Mouse (Mus musculus) neutrophil, adult 5-6 weeks (primary cell): ENCODE results near the gene Pml. TPM values are rescaled to one million over a fixed set of nuclear protein-coding genes. Genes with fewer than 3 reads are reported as not detected.

Experiments
- ATAC-seq: fragments of 151-379, 151-347 bp; 2 replicates; pipeline ENCODE4 v1.8.0; 2017; ENCODE audit warnings: mild to moderate bottlenecking, moderate TSS enrichment; ENCODE audit not compliant: insufficient number of reproducible peaks, poor library complexity, low FRiP score, severe bottlenecking; ENCODE audit errors: extremely low read depth
- total RNA-seq: library from RNA; stranded (forward); fragments of 200-1000 nt; gene quantifications from 2 replicates; pipeline ENCODE4 v1.2.3, GENCODE M21; 2017

Gene Pml
- total RNA-seq, 1 experiment from 2014 or later = 103 TPM

GRCm38 (mm10) chr9:58195671-58196070, 53.9 kb downstream of the Pml start:
- no peak for ATAC-seq

GRCm38 (mm10) chr9:58194222-58194621, 55.4 kb downstream of the Pml start:
- no peak for ATAC-seq

DNA sequence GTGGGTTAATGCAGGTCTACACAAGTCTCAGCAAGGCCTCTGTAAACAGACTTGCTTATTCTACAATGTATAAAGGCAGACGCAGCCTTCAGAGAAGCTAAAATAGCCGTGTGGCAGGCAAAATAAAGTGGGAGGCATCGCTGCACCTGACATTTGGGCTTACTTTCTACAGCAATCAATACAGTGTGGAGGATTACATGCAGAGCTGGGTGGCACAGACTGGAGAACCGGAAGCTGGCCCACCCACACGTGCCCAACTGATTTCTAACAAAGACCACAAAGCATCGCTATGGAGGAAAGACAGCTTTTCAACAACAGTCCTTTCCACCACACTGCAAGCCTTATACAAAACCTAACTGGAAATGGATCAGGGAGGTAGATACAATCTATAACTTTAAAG, 65.1 kb downstream of the Pml start:
- ATAC-seq = no peak

DNA sequence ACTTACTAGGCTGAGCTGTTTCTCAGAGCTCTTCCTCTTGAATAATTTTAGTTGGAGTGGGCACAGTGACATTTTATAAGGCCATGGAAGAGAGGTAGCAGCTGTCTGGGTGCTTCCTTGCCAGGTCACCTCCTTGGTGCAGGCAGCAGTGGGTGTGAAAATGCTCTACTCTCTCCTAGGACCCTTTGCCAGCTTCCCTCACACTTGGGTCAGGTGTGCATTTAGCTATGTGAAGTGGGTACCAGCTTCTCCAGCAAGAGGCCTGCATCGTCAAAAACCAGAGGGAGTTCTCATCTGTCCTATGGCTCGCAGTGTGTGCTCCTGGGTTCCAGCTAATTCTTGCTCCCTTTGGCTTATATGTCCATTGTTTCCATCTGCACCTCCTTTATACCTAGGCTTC, 70.2 kb downstream of the Pml start:
- no peak for ATAC-seq

- ATAC-seq = no peak
These were observed 72.4 kb downstream of the Pml start for GRCm38 (mm10) chr9:58177165-58177564.

- ATAC-seq = no peak
These were observed 73.7 kb downstream of the Pml start for GRCm38 (mm10) chr9:58175745-58176487.

DNA sequence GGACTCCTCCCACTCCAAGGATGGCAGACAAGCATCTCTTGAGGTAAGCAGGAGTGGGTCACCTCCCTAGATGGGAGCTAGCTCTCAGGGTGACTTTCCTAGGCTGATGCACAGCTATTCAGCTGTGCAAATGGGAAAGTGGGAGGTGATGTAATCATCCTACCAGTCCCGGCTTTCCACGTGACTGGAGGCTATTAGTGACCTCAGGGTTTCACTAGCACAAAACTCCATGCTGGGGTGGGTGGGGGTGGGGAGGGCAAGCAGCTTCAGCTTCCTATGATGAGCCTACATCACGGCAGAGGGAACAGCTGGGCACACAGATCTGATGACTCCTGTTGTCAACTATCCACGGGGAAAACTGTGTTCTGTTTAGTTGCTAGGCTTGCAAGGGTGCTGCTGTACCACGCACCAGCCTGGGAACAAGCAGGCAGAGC, 74.8 kb downstream of the Pml start:
- ATAC-seq = no peak

GRCm38 (mm10) chr9:58172863-58173262, 76.7 kb downstream of the Pml start:
- ATAC-seq = no peak

DNA sequence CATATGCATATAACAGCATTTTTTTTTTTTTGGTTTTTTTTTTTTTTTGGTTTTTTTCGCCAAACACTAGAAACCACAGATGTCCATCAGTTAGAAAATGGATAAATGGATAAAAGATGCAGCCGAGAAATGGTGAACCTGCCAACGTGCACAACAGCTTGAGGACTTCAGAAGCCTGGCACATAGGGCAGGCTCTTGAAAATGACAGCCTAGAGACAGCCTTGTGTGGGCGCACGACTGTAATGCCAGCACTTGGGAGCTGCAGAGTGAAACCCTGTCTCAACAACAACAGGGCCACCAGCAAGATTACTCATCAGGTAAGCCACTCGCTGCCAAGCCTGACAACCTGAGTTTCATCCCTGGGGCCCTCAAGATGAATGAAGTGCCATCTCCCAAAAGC, 80.2 kb downstream of the Pml start:
- ATAC-seq = no peak

GRCm38 (mm10) chr9:58168880-58169279, 80.7 kb downstream of the Pml start:
- ATAC-seq = no peak

Other genes starting within 250 kb of the Pml start
- gene Cyp11a1, start 243.4 kb downstream of the Pml start, total RNA-seq = 2.6 and 2.7 TPM in 2 replicates
- not detected in 2 replicates for gene Stra6, start 186.0 kb downstream of the Pml start, total RNA-seq
- not detected in 2 replicates for gene Ccdc33, start 131.0 kb downstream of the Pml start, total RNA-seq
- not detected in 2 replicates for gene Islr, start 45.5 kb downstream of the Pml start, total RNA-seq
- 0.86 and 1.4 TPM in 2 replicates for gene Islr2, start 45.5 kb downstream of the Pml start, total RNA-seq
- gene Stoml1, start 3.4 kb upstream of the Pml start, total RNA-seq = 32.3 and 37.6 TPM in 2 replicates
- gene Loxl1, start 63.4 kb upstream of the Pml start, total RNA-seq = not detected in 2 replicates
- not detected in 2 replicates for gene Tbc1d21, start 120.7 kb upstream of the Pml start, total RNA-seq
- not detected in 2 replicates for gene Insyn1, start 238.8 kb upstream of the Pml start, total RNA-seq